Mouse (Mus musculus) frontal cortex, postnatal 14 days (tissue): ENCODE data around the gene Asb10.

ENCODE experiments used
- DNase-seq, 2 experiments: peaks; one replicate each; pipeline ENCODE4 v3.0.0; 2022; ENCODE audit warnings: low spot score in 2 of 2

The Asb10 gene

DNA sequence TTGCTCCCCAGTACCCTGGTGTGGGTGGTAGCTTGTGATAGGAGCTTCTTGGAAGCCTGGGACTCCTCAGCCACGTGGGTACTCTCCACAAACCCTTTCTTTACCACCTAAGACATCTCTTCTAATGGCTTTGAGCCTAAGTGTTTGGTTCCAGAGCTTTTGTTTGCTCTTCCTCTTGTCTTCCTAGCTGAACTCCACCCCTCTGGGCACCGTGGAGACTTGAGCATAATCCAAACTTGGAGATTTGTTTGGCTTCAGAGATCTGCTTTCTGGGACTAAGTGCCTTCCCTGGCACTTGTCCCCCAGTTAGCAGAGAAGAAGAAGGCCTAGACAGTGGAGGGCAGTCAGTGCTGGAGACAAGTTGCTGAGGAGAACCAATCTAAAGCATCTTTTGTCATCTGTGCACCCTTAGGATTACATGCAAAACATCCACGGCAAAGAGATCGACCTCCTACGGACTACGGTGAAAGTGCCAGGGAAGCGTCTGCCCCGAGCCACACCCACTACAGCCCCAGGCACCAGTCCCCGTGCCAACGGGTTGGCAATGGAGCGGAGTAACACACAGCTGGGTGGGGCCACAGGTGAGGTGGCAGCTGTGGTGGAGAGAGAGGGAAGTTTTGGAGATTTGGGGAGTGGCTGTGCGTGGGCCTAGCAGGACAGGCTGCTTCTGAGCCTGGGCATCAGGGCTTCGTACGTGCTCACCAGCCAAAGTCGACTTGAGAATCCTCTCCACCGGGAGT is 48.1 kb downstream of the Asb10 start:
- no peak for DNase-seq

DNA sequence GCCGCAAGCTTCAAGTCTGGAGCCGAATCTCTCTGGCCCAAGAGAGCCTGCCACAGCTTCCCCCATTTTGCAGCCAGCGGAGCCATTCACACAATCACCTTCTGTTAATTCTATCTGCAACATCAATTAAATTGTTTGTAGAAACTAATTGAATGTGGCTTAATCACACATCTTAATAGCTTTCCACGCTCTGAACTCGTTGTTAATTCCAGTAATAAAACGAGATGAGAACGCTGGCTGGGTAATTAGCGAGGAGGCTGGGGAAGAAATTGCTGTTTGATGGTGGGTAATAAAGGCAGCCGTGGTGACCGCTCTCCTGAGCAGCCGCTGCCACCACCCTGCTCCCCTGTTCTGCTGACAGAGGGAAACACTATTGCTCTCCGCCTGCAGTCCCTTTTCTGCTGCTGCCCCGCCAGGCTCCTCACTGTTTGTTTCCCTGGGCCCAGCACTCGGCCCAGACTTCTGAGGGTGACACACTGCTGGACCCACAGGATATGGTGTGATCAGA is 50.3 kb downstream of the Asb10 start:
- no peak for DNase-seq

DNA sequence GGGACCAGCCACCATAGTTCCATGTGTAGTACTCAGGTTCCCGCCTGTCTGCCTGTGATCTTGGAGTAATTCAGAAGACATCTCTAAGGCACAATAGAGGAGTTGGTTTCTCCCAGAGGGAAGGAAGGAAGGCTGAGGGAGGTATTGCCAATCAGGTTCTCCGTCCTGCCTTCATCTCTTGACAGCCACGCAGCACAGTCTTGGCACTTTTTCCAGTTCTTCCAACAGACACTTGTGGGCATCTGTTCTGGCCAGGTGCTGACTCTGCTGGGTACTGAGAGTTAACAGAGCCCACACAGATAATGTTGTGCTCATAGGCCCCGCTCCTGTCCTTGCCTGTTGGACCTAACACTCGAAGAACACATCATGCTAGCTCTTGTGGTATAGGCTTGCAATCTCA is 54.0 kb downstream of the Asb10 start:
- DNase-seq: no peak

DNA sequence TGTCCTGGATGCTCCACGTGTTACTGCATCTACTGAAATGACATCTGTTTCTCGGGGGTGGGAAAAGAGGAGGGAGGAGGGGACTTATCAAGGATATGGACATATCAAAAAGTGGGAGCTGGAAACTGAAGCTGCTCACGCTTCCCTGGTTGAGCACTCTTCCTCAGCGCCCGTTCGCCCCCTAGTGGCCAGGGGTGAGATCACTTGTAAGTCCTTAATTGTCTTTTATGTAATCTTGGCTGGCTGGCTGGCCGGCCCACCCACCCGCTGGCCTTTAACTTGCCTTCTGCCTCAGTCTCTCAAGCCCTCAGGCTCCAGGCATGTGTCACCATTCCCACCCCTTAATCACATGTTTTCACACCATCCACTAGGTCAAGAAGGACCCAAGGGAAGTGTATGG is 54.7 kb downstream of the Asb10 start:
- DNase-seq: peak; percentile 71 to 87

DNA sequence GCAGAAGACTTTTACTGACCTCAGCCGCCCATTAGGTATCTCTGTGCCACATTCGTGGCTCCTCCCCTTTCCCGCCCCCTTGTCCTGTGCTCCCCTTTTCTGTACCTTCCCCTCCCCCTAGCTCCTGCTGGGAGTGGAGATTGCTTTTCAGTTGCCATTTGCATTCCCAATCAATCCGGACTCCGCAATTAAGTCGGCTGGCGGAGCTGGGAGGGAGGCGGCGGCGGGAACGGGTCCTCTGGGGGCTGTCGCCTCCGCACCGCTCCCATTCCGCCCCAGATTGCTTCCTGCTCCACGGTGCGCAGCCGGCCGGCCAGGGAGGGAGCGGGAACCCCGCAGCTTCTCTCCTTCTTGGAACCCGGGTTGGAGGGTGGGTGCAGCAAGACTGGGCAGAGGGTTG is 55.8 kb downstream of the Asb10 start:
- DNase-seq: no peak

DNA sequence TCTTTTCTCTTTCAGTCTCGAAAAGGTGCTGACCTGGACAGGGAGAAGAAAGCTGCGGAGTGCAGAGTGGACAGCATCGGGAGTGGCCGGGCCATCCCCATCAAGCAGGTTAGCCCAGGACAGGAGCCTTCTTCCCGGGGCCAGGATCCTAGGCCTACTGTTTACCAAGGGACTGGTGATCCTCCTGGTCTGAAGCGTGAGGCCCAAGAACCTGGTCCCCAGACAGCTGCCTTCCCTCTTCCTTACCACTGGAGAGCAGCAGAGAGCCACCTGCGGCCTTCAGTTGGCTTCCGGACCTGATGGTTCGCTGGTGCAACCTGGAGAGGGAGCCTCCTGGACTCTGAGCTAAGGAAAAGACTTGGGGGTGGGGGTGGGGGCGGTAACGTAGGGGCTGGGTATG is 57.5 kb downstream of the Asb10 start:
- peak; percentile 51 to 56 for DNase-seq
